Mouse (Mus musculus) thymus, adult 2 months (tissue): ENCODE data around the gene Pla2g2f.

Source experiments
- CTCF ChIP-seq: fragments of 200-500 bp; IDR thresholded peaks from 2 replicates; pipeline ENCODE4 v1.5.1; 2012; ENCODE audit warnings: mild to moderate bottlenecking, control low read depth, low read length, moderate library complexity, borderline replicate concordance; ENCODE audit not compliant: control insufficient read depth, poor library complexity, insufficient read depth; ENCODE audit errors: extremely low read depth
- POLR2A ChIP-seq: fragments of 200-500 bp; IDR thresholded peaks from 2 replicates; pipeline ENCODE4 v1.6.1; 2012; ENCODE audit warnings: mild to moderate bottlenecking, low read length, control low read depth, moderate library complexity; ENCODE audit not compliant: control insufficient read depth, poor library complexity, insufficient read depth; ENCODE audit errors: extremely low read depth

DNA sequence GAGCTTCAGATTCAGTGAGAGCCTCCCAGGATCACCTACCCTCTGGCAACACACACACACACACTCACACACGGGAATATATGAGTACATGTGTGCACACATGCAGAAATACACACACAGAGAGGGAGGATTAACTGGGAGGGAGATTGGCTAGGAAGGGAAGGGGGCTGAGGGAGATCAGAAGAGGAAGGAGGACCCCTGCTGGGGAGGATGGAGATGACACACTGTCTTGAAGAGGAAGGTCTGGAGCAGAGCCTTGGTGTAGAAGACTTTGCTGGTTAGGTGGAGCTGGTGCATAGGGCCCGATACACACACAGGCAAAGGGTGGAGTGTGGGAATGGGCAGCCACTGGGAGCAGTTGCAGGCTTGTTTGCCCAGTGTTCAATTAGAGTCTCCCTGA, 35.9 kb upstream of the Pla2g2f start:
- TF ChIP-seq POLR2A (no peak), CTCF (no peak)
